Comparison of ENCODE assay signal across 8 mouse cellular contexts in the genomic region with DNA sequence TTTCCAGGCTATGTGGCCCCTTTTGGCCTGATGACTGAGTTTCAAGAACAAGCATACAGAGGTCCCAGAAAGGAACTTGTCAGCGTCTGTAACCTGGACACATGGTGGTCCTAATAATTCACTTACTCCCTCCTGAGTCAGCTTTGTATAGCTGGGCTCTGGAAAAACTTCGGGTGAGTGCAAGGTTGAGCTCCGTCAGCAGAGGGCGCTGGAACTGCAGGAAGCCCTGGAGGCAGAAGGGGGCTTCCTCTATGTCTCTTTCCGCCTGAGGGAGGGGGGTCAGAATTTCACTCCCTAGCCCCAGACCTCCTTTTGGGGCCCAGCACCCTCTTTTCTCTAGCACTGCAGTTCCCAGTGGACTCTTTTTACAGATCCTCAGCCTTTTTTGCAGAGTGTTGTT. TPM values are rescaled to one million over a fixed set of nuclear protein-coding genes. Genes with fewer than 3 reads are reported as not detected.
A peak's percentile ranks its signal among the peaks of the same experiment; 100 is the strongest.
DNase-seq lines count a peak whose midpoint lies in the region; ATAC-seq and TF ChIP-seq lines count a peak whose summit lies in the region.

No protein-coding gene starts in this region.

- TF ChIP-seq CTCF in stomach, postnatal 0 days (IDR thresholded peaks at IDR 0.05; ENCODE audit: low read depth), result peak; percentile 94

- no peak for ATAC-seq in frontal cortex, adult (ENCODE audit: low TSS enrichment)
- no peak for ATAC-seq in forebrain, embryonic 13.5 days
- ATAC-seq in hindbrain, embryonic 14.5 days (ENCODE audit: low FRiP score), result no peak
- no peak for ATAC-seq in midbrain, embryonic 14.5 days (ENCODE audit: low FRiP score, low TSS enrichment)
- no peak for ATAC-seq in stomach, postnatal 0 days (ENCODE audit: low FRiP score, low TSS enrichment)

- peaks cover 27% of the 10 kb centered on the region for H3K4me1 ChIP-seq in forebrain, embryonic 13.5 days
- peaks cover 13% of the 10 kb centered on the region for H3K4me1 ChIP-seq in hindbrain, embryonic 14.5 days (replicated peaks; ENCODE audit: control insufficient read depth, insufficient read depth, low read length)
- peaks cover 16% of the 10 kb centered on the region for H3K4me1 ChIP-seq in midbrain, embryonic 14.5 days (ENCODE audit: control insufficient read depth, insufficient read depth, low read length)
- H3K4me1 ChIP-seq in stomach, postnatal 0 days (replicated peaks; ENCODE audit: control insufficient read depth, insufficient read depth), result peaks cover 6% of the 10 kb centered on the region; the same call in 1 of the 2 replicates

- intact Hi-C loops in left cerebral cortex, postnatal 36 days (cut with DNase I), result loop anchor here (1.0 to 5.0 kb wide), 2 partner anchors 82 to 362 kb away; a partner anchor contains a TSS

- H3K27ac ChIP-seq in forebrain, embryonic 13.5 days, result no peak overlapping the region
- H3K27ac ChIP-seq in hindbrain, embryonic 14.5 days, result no peak overlapping the region
- H3K27ac ChIP-seq in midbrain, embryonic 14.5 days (replicated peaks; ENCODE audit: low read depth, low read length), result no peak overlapping the region
- H3K27ac ChIP-seq in stomach, postnatal 0 days (replicated peaks), result no peak overlapping the region

- WGBS in forebrain, embryonic 13.5 days, result 0% methylated on average over 5 of the region's 5 CpGs
- under 1% methylated on average over 5 of the region's 5 CpGs for WGBS in hindbrain, embryonic 14.5 days
- WGBS in midbrain, embryonic 14.5 days, result 3% methylated on average over 5 of the region's 5 CpGs
- 1% methylated on average over 5 of the region's 5 CpGs for WGBS in stomach, postnatal 0 days

- H3K9me3 ChIP-seq in forebrain, embryonic 13.5 days (replicated peaks), result no peaks in the 10 kb centered on the region
- H3K9me3 ChIP-seq in hindbrain, embryonic 14.5 days (ENCODE audit: control insufficient read depth, low read length), result no peaks in the 10 kb centered on the region
- H3K9me3 ChIP-seq in midbrain, embryonic 14.5 days (ENCODE audit: control insufficient read depth, low read length), result no peaks in the 10 kb centered on the region
- H3K9me3 ChIP-seq in stomach, postnatal 0 days (ENCODE audit: control insufficient read depth, low read length), result no peaks in the 10 kb centered on the region

- no peak overlapping the region for H3K9ac ChIP-seq in forebrain, embryonic 13.5 days
- H3K9ac ChIP-seq in hindbrain, embryonic 14.5 days, result no peak overlapping the region
- no peak overlapping the region for H3K9ac ChIP-seq in midbrain, embryonic 14.5 days (replicated peaks; ENCODE audit: low read length)
- H3K9ac ChIP-seq in stomach, postnatal 0 days (ENCODE audit: low read length), result no peak overlapping the region

- no peaks in the 10 kb centered on the region for H3K36me3 ChIP-seq in forebrain, embryonic 13.5 days (ENCODE audit: poor library complexity, severe bottlenecking)
- no peaks in the 10 kb centered on the region for H3K36me3 ChIP-seq in hindbrain, embryonic 14.5 days (replicated peaks; ENCODE audit: control insufficient read depth, insufficient read depth)
- H3K36me3 ChIP-seq in midbrain, embryonic 14.5 days (ENCODE audit: control insufficient read depth, insufficient read depth, low read length), result no peaks in the 10 kb centered on the region
- no peaks in the 10 kb centered on the region for H3K36me3 ChIP-seq in stomach, postnatal 0 days (ENCODE audit: control insufficient read depth, insufficient read depth, low read length)

- DNase-seq in frontal cortex, postnatal 25 days (ENCODE audit: low spot score in 2 of 2), result peak; percentile 63 to 73
- peak; percentile 75 to 83 for DNase-seq in adrenal gland, postnatal 36 days
- peak; percentile 73 for DNase-seq in hindbrain, embryonic 14.5 days (ENCODE audit: low spot score)
- DNase-seq in left cerebral cortex, postnatal 36 days (ENCODE audit: low spot score in 2 of 2), result peak; percentile 74 to 78
- peak; percentile 78 for DNase-seq in midbrain, embryonic 14.5 days
- DNase-seq in stomach, postnatal 0 days (ENCODE audit: low spot score), result peak; percentile 77

- H3K4me3 ChIP-seq in forebrain, embryonic 13.5 days, result no peak overlapping the region
- no peak overlapping the region for H3K4me3 ChIP-seq in hindbrain, embryonic 14.5 days (replicated peaks; ENCODE audit: low read length)
- H3K4me3 ChIP-seq in midbrain, embryonic 14.5 days (replicated peaks; ENCODE audit: low read depth, low read length), result no peak overlapping the region
- H3K4me3 ChIP-seq in stomach, postnatal 0 days (ENCODE audit: low read depth, low read length), result no peak overlapping the region

- H3K4me2 ChIP-seq in forebrain, embryonic 13.5 days, result peak overlapping the region; percentile 16; the same call in 1 of the 2 replicates
- H3K4me2 ChIP-seq in hindbrain, embryonic 14.5 days (replicated peaks), result no peak overlapping the region
- no peak overlapping the region for H3K4me2 ChIP-seq in midbrain, embryonic 14.5 days (ENCODE audit: low read length)
- H3K4me2 ChIP-seq in stomach, postnatal 0 days (replicated peaks; ENCODE audit: low read depth), result peak overlapping the region; percentile 4; the same call in 1 of the 2 replicates

- TF ChIP-seq EP300 in stomach, postnatal 0 days (optimal IDR thresholded peaks at IDR 0.05), result no peak

- H3K27me3 ChIP-seq in forebrain, embryonic 13.5 days, result peaks cover 23% of the 10 kb centered on the region
- H3K27me3 ChIP-seq in hindbrain, embryonic 14.5 days (ENCODE audit: control insufficient read depth, insufficient read depth, low read length), result no peaks in the 10 kb centered on the region
- no peaks in the 10 kb centered on the region for H3K27me3 ChIP-seq in midbrain, embryonic 14.5 days (ENCODE audit: control insufficient read depth, insufficient read depth, low read length)
- H3K27me3 ChIP-seq in stomach, postnatal 0 days (ENCODE audit: control insufficient read depth, insufficient read depth, low read length), result no peaks in the 10 kb centered on the region

RNA-seq across cellular contexts. Expression of a gene that starts 3.8 kb away (rescaled TPM):
- 10 to 100 TPM; 31.9 to 37.6 TPM for total RNA-seq in adrenal gland, postnatal 36 days (2021)
- polyA plus RNA-seq in forebrain, embryonic 13.5 days (2015; fragmentation: Nextera tagmentation; extraction: Ambion mirVana), result 91.9 and 103 TPM in 2 replicates
- polyA plus RNA-seq in hindbrain, embryonic 14.5 days (2014; fragmentation: Nextera tagmentation; extraction: Ambion mirVana), result 91.1 and 95.5 TPM in 2 replicates
- 10 to 100 TPM; 43.7 to 45.4 TPM for total RNA-seq in left cerebral cortex, postnatal 36 days (2021)
- polyA plus RNA-seq in midbrain, embryonic 14.5 days (2014; fragmentation: Nextera tagmentation; extraction: Ambion mirVana), result 100 and 104 TPM in 2 replicates
- 84.5 and 85.3 TPM in 2 replicates for polyA plus RNA-seq in stomach, postnatal 0 days (2015; fragmentation: Nextera tagmentation; extraction: Ambion mirVana)

RNA-seq across cellular contexts. Expression of a gene that starts 33.1 kb away (rescaled TPM):
- 10 to 100 TPM; 11.3 to 24.0 TPM for total RNA-seq in adrenal gland, postnatal 36 days (2021)
- polyA plus RNA-seq in forebrain, embryonic 13.5 days (2015; fragmentation: Nextera tagmentation; extraction: Ambion mirVana), result 14.2 and 15.0 TPM in 2 replicates
- polyA plus RNA-seq in hindbrain, embryonic 14.5 days (2014; fragmentation: Nextera tagmentation; extraction: Ambion mirVana), result 13.7 and 14.4 TPM in 2 replicates
- total RNA-seq in left cerebral cortex, postnatal 36 days (2021), result 100 to 1,000 TPM; 228 to 303 TPM
- 11.0 and 11.2 TPM in 2 replicates for polyA plus RNA-seq in midbrain, embryonic 14.5 days (2014; fragmentation: Nextera tagmentation; extraction: Ambion mirVana)
- 35.1 and 39.2 TPM in 2 replicates for polyA plus RNA-seq in stomach, postnatal 0 days (2015; fragmentation: Nextera tagmentation; extraction: Ambion mirVana)

Comparison
In these comparisons a context has a peak if more than half of its experiments do, and no peak if none do; other contexts are left out.
1. H3K4me2 ChIP-seq: peak in forebrain, embryonic 13.5 days (single experiment) and stomach, postnatal 0 days (single experiment); none in hindbrain, embryonic 14.5 days (single experiment) and midbrain, embryonic 14.5 days (single experiment).
2. Peak in every context shown above with its lines, with median percentiles within 50 percentile points of each other: DNase-seq.